Mouse (Mus musculus) lung, postnatal 4 days (tissue): ENCODE measurements at regions not wholly inside any gene's neighbourhood (a gene's known extent, or its start where the extent isn't known, plus 50 kb on each side); places are given as distances from the start of the nearest gene placed in this dataset.
A peak's percentile ranks its signal among the peaks of the same experiment; 100 is the strongest.

Experiments
- DNase-seq, 2 experiments: peaks; one replicate each; pipeline ENCODE4 v3.0.0; 2021

DNA sequence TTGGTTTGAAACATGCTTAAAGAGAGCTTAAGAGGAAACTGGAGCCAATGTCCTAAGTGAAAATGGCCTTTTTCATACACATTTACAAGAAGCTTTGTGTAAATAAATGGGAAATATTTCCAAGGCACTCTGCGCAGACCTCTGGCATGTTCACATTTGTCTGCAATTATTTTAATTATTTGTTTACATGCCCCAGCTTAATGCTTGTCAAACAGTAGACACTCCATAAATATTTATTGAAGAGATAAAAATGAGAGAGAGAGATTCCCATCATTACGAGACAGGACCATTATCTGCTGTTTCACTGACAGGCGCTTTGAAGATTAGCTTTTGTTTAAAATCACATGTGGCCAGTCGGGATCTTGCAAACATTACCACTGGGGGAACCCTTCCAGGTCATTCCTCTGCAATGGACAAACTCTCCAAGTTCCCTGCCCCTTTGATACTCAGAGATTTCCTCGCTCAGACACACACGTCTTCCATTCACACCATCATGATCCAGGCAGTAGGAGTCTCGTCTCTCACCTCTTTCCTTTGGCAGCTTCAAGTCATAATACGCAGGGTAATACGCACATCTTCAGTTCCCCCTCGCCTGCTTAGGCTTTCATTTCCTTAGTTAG, 154.3 kb downstream of the Hs3st3b1 start:
- DNase-seq, result peak; percentile 29 to 37

DNA sequence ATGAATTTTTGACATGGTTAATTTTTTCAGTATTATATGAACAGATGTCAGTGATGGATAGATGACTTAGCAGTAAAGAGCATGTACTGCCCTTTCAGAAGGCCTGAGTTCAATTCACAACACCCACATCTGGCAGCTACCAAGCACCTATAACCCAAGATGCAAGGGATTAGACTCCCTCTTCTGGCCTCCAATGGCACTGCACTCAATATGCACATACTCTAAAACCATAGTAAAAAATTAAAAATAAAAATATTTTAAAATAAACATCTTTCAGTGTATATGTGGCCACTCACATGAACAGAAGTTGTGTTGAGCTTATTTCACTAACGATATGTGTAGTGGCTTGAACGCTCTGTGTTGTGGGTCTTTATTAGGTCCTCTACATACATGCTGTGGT, 152.4 kb downstream of the Hs3st3b1 start:
- no peak for DNase-seq

DNA sequence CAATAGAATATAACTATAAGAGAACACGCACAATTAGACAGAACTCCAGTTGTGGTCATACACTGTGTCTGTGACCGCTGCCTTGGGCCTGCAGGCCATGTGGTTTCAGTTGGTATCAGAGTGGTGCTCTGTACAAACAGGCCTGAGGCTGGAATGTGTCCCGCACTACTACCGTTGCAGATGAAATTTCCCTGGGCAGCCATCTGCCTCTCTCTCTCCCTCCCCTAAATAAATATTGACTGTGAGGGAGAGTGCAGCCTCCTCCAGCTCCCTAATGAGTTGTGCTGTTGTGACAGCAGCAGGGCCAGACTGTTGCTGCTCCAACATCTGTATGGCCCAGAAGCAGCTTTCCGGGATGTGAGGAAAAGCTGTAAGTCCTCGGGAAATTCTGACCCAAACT, 146.7 kb downstream of the Hs3st3b1 start:
- DNase-seq, result no peak

DNA sequence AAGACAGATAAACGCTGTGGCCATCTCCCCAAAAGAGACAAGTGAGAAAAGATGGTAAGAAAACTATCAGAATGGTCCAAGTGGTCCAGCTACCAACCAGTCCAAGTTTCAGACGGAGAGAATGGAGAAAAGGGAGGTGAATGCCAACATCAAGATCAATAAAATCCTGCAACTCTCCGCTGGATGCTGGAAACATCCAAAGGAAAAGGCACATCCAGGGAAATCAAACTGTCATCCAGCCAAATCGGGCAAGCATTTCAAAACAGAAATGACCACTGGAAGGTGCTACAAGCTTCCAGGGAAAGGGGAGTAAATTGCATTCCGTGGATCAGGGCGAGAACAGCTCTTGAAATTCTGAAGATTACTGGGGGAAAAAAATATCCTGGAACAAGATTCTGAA, 142.7 kb downstream of the Hs3st3b1 start:
- DNase-seq, result no peak

DNA sequence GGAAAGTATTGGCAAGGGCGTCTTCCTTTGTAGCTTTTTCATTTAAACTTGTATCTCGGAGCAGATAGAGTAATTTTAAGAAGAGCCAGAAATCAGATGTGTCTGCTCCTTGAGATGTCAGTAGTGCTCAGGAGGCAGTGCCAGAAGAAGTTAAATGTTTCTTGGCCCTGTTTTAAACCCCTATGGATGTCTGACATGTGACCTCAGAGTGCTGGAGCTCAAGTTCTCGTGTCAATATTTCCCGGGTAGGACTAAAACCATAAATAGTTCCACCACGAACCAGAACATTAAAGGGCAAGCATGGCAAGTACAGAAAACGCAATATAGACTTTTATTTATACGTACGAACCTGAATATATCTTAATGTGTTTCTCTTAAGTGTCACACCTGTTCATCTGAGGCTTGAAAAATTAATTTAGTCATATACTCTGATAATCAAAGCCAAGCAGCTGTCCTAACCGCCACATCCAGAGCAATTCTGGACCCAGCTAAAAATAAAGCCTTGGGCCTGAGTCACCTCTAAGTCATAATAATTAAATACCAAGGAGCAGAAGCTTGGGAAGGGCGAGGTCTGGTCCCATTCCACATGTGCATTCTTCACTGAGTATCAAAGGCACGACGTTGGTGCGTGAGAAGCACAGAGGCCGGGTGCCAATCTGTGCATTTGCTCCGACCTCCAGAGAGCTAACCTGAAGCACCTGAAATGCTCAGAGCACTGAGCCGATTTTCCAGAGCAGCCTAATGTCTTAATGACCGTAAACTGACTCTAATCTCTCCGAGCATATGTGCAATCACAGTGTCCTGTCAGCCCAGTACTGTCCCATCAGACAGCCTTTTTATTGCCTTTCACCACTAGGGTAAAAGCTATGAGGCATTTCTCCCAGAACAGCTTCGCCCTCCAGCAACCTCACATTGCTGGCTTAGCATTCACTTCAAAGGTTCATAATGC, 139.8 kb downstream of the Hs3st3b1 start:
- DNase-seq, result no peak

DNA sequence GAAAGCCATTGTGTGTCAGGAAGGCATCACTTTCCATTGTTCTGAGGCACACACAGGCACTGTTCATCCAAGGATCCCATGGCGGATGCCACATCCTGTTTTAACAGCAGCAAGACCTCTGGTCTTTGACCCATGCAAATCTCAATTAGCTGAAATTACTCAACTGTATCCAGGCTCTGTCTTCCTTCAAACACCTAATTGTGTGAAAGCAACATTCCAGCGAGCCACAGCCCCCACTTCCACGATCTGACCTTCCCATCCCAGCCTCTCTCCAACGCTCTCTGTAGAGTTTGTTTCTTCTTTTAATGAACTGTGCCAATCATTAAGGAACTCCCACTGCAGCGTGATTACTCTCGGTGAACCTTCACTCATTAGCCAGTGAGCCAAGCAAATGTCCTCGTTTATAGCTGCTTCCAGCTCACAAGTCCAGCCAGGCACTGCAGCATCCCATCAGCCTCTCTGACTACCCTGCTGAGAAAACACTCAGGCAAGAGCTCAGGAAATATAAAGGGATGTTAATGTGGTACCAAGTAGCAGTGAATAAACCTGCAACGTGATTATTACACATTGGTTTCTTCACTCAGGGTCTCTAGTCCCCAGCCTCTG, 136.7 kb downstream of the Hs3st3b1 start:
- no peak for DNase-seq

DNA sequence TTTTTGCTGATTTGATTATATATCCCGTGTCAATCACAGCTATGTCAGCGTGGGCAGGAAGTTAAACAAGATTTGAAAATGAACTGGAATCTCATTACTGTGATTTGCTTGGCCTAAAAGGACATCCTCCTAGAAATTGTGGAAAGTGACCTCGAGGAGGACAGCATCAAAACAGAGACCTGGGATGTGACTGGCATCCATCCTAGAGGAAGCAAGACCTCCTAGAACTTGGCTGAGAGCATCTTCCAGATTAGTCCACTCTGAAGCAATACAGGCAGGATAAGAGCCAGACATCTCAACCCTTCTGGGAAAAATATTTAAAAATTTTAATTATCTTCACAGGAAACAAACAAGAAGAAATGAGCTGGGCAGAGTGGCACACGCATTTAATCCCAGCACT, 136.1 kb downstream of the Hs3st3b1 start:
- no peak for DNase-seq

DNA sequence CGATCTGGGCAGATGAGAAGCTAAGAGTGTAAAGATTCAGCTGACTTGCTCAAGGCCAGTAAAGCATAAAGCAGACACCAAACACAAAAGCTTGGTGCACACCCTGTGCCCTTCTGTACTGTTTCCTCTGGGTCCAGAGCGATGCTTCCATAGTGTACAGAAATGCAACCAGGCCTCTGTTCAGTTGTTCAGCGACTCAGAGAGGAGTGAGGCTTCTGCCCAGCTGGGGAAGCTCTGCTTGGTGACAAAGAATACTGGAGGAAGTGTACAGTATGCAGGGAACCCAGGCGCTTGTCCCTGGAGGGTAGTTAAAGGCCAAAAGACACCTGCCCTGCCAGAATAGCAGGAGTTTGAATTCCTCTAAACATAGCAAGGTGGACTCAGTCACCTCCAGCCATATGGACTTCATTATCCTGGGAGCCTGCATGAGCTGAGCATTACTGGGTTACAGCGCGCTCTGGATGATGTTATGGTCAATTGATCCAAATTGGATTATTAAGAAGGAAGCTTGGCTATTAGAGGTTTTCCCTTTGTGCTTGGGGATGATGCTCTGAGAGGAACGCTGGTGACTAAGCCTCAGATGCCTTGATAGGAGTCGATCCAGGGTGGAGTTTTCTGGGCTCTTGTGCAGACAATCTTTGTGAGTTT, 132.5 kb downstream of the Hs3st3b1 start:
- no peak for DNase-seq

DNA sequence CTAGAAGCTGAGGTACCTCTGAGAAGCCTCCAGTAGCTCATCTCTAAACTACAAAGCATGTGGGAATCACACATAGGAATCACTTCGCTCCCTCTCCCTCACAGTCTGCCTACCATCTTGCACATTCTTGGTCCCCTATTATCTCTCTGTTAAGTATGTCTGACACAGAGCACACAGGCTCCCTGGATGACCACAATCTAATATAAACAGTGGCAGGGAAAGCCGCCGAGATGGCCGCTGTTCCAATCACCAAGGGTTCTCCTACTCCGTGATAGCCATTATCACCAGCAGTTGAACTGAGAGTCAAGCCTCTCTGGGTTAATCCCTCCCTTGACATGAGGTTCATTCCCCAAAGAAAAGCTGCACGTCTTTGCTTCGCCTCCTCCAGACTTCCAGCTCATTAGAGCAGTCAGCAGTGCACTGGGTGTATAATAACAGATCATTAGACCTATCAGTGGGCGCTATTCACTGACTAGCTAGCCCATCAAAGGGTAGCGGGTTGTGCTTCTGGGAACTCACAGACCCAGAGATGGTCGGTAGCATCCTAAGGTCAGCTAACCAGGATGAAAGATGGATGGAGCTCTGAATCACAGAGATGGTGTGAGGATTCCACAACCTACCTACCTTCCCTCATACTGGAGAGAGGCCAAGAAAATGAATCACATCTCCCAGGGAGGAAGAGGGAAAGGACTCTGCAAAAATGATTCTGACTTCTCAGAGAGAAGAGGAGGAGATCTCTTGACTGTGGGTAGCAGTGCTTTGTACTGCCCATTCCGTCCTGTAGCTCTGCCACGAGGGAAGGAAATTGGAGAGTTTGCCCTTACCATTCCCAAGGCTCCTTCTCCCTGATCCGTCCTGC, 130.9 kb downstream of the Hs3st3b1 start:
- no peak for DNase-seq

DNA sequence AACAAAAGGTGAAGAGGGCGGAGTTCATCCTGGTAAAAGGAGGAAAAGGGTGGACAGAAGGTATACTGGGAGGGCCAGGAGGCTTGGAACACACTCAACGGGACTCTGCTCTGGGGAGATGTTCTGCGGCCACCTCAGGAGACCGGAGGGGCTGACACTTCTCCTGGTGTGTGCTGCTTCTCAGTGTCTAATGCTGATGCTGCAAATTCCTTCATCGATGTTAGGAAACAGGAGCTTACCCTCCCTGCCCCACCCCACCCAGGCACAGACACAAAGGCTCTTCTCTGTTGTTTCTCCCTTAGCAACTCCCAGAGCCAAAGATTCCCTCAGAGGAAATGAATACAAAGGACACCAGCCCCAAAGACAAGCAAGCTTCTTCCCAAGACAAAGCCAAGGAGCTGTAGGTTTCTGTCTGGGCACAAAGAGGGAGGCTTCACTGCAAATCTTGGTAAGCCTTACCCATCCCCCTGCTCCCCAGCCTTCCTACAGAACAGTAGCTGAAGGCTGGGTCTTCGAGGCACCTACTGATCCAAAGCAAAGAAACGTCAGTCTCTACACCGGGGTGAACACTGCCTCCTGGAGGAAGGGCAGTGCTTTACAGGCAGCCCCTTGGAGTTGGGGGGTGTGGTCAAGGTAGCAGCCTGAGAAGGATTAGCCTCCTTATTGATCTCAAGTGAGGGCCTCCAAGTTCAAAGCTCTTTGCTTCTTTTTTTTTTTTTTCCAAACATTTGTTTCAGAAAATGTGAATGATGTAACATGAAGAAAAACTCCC, 128.2 kb downstream of the Hs3st3b1 start:
- no peak for DNase-seq

DNA sequence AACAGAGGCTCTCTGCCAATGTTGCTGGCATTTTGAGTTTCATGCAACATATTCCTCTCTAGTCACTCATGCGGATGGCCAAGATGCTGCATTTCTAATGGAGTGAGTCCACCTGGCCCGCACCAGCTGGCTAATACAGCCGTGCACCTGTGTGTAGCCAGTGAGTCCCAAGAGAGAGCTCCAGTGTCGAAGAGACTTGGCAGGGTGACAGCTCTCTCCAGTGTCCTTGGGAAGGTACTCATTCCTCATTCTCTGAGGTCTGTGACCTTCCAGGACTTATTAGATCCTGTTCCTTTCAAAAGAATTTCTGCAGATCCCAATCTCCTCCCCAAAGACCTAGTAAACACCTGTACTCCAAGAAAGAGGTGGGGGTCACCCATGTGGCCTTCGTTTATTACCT, 109.9 kb downstream of the Hs3st3b1 start:
- DNase-seq, result no peak

DNA sequence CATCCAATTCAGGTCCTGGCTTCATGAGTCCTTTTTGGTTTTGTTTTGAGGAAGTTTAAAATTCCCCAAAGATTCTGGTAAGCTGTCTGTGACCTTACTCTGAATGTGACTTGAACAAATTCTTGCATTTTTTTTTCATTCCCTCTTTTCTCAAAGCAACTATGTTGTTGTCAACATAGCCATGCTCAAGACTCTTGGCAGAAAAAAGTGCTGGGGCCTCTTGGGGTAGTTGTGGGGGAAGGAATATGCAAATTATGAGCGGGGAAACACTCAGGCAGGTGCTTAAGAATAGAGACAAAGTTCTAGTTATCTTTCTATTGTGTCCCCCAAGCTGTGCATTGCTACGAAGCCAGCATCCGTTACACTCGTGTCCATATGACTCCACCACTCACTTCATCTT, 99.2 kb downstream of the Hs3st3b1 start:
- DNase-seq, result no peak

DNA sequence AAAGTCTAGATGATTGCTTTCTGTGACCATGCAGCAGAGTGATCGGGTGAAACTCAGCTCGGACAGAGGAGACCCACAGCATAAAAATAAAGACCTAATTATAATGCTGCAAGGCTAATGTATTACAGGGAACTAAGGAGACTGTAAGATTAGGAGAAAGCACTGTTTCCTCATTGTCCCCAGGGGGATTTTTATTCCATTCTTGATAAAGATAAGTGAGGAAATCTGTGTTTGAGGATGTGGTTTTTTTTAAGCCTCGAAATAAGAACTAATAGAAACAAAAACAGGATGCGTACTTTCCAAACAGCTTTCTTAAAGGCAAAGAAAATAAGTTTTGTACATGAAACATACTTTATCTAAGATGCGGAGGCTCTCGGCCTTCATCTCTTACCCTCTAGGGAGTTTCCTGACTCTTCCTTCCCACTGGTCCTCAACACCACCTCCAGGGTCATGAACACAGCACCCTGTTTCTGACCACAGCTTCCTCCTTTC, 94.8 kb downstream of the Hs3st3b1 start:
- DNase-seq, result no peak

DNA sequence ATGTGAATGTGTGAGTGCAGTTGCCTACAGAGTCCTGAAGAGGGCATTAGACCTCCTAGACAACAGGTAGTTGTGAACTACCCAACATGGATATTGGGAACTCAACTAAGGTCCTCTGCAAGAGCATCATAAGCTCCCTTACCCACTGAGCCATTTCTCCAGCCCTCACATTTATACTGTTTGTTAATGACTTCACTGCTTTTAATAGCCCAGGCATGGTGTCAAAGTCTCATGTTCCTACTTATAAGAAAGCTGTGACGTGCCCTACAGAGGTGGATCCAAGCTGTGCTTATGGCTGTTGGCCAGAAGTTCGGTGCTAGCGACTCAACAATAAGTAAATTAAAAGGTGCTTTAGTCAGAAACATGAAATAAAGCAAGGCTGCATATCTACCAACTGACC, 88.6 kb downstream of the Hs3st3b1 start:
- no peak for DNase-seq

DNA sequence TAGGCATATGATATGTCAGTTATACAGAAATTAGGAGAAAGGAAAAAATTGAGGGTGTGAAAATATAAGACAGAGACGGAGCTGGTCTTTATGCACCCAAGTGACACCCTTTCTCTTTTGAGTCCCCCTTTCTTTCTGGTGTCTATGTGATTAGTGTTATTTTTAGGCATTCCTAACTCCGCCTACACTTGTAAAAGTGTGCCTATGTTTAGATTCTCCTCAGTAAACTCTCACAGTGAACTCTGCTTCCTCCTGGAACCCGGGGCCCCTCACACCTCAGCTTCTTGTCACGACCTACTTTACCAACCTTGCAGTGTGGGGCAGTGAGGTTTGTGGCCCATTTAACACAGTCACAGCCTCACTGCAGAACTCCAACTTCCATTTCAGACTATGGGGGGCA, 88.0 kb downstream of the Hs3st3b1 start:
- DNase-seq, result no peak

DNA sequence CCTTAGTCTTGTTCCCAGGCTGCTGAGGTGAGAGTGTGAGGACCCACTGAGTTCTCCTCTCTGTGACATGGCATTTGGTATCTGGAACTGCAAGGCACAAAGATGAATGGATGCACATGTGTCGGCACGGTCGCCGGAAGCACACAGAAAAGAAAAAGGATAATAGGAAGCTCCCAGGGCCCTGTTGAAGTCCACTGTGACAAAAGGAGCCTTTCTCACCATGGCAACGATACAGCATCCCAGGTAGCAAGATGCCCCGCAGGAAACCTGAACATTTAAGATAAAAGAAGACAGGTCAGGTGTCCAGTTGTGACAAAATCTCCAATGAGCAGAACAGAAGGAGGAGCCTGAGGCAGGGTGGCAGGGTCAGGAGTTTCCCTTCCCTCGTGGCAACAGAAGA, 87.5 kb downstream of the Hs3st3b1 start:
- no peak for DNase-seq
